Mouse (Mus musculus): Measurements from ENCODE around the gene Lrba.

Gene Lrba

DNA sequence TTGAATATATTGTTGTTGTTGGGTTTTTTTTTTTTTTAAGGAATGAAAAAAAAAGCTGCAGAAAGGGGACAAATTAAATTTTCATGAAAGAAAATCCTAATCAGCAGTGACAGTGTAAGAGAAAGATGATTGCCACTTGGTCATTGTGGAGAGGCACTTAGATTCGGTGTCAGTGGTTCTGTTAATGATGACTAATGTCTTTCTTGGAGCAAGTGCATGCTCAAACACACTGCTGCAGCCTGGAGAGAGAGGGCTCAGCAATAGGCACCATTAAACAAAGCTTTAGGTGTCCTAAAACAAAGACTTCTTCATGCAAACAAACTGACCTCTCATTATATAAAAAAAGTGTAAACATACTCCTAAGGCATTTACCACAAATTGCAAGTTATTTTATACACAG lies 334.5 kb downstream of the Lrba start:
- no peak for DNase-seq (ENCODE audit: extremely low read depth, low read depth, low spot score)

DNA sequence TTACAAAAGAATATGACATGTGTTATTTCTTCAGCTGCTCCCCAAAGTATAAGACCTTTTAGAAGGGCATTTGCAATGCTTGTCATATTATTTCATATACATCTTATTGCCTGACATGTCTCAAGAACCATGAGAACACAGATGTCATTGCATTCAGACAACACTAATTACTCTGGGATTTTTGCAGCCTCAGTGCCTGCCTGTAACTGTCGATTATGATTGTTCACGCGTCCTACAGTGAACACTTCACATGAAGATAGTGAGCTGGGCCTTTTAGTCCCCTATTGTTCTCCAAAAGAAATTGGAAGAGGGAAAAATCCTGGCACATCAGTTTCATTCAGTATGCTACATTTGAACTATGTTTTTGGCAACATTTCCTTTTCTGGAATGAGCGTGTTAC lies 335.2 kb downstream of the Lrba start:
- no peak for DNase-seq (ENCODE audit: extremely low read depth, low read depth, low spot score)

DNA sequence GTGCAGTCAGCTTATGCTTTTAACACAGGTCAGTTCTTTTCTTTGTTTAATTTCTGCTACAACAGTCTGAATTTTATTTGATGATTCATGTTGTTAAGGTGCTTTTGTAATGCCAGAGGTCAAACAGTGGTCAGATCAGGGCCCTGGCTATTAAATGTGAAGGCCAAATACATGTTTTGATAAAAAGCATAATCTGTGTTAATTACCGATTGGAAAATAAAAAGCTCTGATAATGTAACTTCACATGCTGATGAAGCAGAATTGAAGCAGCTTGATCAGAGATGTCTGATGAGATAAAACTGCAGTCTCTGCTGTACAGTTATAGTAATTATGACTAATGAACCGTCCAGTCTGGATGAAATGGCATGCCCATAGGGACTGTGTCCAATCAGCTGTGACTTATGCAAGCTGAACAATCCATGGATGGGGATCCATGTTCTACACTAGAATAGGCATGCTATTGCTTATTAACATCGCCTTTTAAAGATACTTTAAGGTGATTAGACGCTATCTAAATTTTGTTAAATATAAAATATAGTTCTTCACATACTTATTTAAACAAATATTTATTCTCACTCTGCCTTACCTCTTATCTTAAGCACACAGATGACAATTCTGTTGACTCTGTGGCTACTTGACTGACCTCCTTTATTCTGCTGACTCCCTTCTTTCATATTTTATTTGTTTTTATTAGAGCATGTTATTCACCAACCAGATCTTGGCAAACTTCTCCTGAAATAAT lies 336.0 kb downstream of the Lrba start:
- no peak for DNase-seq (ENCODE audit: extremely low read depth, low read depth, low spot score)

DNA sequence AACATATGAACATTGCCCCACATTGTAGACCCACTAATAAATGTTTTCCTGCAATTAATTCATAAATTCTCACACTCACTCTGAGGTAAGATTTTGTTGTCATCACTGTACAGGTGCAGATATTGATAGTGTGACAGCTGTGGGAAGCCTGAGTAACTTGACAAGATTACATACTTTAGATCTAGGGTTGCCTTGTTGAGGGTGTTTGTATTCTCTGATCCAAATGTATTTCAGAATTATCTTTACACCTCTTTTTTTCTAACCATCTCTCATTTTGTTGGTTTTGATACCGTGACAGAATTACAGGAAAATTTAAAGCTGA lies 336.5 kb downstream of the Lrba start:
- DNase-seq (ENCODE audit: extremely low read depth, low read depth, low spot score) = no peak

DNA sequence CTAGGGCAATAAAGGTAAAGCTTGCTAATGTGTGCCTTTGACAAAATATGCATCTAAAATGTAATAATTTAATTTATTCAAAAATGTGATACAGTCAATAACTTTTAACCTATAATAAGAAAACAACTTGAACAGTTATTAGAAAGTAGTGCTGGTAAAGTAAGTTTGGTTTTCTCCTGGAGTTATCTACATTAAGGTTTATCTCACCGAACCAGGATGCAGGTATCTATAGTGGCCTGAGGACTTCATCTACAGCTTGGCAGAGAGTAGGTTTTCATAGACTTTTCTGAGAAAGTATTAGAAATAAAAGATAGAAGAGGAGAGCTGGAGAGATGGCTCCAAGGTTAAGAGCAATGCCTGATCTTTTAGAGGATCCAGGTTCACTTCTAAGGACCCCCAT lies 336.9 kb downstream of the Lrba start:
- DNase-seq (ENCODE audit: extremely low read depth, low read depth, low spot score) = no peak

DNA sequence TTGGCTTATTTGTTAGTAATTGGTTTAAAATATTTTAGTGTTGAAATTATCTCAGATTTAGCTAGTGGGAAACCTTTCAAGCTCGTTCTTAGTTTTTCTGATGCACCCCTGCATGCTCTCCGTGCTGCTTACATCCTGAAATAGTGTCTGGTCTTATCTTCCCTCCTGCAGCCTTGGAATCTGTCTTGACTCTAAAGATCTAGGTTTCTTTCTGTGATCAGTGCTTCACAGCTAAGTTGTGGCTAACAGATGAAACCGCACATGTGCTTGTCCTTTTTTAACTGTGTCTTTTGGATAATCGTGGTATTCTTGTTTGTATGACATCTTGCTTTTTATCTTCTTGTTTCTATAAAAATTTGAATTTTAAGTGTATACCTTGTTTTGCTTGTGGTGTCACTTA lies 342.8 kb downstream of the Lrba start:
- no peak for DNase-seq (ENCODE audit: extremely low read depth, low read depth, low spot score)

DNA sequence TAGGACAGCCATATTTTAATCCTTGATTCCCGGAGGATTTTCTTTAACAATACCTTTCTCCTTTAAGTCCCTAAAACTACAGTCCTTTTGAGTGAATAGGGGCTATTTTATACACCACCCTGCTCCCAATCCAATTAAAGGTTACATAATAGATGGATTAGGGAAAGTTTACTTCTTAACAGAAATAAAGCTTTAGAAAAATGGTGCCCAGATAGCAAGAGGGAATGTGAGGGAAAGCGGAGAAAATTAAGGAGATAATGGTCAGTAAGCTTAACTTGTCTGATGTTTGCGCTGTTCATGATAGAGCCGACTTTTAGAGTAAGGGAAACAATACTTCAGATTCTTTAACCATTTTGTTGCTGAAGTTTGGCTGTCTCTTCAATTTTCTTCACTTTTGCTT lies 347.0 kb downstream of the Lrba start:
- DNase-seq (ENCODE audit: extremely low read depth, low read depth, low spot score) = no peak

DNA sequence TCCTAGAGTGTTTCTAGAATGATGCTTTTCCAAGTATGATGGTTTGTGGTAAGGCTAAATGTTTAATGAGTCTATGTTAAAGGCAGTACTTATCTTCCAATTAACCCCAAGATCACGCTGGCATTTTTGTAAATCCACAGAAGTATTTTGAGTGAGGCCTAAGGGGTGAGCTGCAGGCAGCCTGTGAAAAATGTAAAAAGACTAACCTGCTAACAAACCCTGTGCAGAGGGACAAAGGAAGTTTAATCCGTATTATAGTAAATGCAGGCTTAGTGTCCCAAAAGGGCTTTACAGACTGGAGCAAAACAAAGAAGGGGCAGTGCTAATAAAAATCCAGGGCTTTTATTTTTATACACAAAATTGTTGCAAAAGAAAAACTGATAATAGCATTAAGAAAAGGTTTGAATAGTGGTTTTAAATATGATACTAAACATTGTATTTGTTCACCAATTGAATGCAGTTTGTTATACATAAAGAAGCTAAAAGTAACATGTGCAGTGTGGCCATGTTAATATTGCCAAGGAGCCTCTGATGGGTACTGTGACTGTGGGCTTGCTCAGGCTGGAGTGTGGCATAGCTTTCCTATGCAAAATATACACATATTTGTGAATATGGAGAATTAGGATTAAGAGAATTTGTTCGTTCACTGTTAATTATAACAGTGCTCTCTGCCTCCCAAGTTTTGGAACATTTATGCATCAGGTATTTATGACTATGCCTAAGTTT lies 348.2 kb downstream of the Lrba start:
- DNase-seq (ENCODE audit: extremely low read depth, low read depth, low spot score) = no peak

DNA sequence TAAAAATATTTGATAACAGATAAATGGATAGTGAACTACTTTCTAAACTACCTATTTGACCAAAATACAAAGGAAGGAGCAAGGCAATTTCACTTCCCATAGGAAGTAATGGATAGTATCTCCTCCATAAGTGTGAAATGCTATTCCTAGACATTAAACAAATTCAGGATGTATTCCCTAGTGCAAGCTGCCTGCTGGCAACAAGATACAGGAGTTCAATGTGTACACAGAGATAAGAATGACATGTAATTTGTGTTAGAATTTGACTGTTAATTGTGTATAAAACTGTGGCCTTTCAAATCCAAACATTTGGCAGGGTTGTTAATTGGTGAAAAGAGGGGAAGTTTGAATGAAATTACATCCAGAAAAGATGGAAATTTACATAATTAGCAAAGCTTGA lies 350.8 kb downstream of the Lrba start:
- DNase-seq (ENCODE audit: extremely low read depth, low read depth, low spot score) = no peak

DNA sequence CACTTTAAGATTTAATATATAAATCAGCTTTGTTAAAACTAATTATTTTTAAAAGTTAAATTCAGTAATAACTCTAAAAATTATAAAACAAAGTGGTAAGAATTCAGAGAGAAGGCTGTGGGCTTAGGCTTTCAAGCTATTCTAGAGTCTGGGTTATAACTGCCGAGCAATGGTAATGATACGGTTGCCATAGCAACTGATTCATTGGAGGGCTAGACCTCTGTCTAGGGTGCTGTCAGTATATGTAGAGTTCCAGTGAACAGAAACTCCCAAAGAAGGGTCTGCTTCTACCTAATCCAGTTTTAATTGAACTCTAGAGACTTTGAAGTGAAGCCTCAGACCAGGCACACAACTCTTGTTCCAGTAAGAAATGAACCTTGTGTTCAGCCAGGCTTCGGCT lies 377.8 kb downstream of the Lrba start:
- DNase-seq (ENCODE audit: extremely low read depth, low read depth, low spot score) = no peak

DNA sequence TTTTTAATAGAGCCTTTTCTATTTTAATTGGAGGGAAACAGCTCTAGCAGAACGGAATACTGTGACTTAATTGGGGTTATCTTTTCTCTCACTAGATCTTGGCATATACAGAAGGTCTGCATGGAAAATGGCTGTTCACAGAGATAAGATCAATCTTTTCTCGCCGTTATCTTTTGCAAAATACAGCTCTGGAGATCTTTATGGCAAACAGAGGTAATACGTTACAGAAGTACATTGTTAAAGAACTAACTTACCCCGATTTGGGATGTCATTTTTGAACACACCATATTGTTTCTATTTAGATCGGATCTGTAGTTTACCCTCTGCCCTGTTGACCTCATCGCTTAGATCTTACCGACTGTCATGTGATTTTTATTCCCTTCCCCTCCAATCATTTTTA lies 381.3 kb downstream of the Lrba start:
- no peak for DNase-seq (ENCODE audit: extremely low read depth, low read depth, low spot score)

DNA sequence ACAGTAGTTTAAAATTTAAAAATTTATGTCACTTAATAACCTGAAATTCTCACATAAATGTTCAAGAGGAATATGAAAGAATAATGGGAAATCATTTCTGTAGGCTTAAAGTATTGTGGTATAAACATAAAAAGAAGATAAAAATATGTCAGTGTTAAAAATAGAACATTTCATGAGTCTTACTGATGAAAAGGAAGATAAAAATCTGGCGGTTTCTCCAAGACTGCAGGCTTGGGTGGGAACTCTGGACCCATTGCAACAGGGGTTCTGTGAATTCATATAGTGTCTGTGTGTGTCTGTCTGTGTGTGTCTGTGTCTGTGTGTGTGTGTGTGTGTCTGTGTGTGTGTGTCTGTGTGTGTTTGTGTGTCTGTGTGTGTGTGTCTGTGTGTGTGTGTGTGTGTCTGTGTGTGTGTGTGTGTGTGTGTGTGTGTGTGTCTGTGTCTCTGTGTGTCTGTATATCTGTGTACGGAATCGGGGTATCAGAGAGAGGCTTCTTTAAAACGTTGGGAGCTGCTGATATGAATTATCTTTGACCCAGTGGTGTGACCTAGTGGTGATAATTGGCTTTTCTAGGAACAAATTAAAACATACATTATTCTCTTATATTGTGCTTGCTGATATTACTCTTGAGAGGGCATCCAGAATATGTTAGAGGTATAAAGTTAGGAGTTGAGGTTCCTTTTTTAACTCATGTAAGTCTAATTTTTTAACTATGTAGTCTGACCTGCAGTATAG lies 402.7 kb downstream of the Lrba start:
- no peak for DNase-seq (ENCODE audit: extremely low read depth, low read depth, low spot score)

DNA sequence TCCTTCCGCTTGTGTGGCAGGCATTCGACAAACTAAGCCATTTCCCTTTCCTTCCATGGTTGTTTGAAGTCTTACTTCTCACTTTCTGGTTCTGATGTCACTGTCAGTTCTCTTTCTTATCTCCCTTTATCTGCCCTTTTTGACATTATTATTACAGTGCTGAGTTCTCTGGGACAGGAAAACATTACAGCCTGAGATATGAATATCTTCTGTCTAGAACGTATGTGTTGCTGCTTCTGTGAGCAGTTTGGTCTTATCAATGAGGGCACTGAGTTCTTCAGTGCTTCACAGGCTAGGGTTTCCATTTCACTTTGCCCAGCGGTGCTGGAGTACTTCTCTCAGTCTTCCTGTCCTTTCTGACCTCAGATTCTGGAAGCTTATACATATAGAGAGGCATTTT lies 404.9 kb downstream of the Lrba start:
- DNase-seq (ENCODE audit: extremely low read depth, low read depth, low spot score) = no peak

DNA sequence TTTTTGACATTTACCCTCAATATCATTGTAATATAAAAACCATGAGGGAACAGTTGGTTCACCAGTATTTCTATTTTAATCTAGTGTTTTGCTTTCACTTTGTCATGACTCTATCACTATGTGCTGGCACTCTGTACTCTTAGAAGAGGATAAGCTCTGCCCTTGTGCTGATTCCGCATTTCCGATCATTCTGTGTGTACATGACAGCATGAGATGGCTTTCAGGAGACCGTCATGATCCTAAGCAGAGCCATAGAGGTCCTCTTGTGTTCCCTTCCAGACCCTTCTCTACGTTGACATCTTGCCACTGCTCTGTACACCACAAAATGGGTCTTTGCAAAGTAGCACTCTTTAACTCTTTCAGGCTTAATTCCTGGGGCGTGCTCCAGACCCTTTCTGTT lies 411.0 kb downstream of the Lrba start:
- no peak for DNase-seq (ENCODE audit: extremely low read depth, low read depth, low spot score)

DNA sequence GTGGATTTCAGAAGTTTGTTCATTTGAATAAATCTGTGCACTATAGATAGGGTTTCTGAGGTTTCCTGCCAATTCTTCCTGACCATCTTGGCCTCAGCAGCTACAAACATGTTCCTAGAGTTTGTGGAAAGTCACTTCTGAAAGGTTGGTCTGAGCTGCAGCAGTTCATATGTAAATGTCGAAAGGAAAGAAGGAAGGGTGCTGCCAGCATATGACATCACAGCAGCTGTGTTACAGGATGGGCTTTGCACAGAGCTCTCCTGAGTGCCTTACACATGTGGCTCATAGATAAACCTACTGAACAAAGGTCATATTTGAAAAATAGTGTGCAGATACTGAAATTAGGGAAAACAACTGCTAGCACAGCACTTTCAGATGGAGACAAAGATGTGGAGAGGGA lies 411.5 kb downstream of the Lrba start:
- DNase-seq (ENCODE audit: extremely low read depth, low read depth, low spot score) = no peak

DNA sequence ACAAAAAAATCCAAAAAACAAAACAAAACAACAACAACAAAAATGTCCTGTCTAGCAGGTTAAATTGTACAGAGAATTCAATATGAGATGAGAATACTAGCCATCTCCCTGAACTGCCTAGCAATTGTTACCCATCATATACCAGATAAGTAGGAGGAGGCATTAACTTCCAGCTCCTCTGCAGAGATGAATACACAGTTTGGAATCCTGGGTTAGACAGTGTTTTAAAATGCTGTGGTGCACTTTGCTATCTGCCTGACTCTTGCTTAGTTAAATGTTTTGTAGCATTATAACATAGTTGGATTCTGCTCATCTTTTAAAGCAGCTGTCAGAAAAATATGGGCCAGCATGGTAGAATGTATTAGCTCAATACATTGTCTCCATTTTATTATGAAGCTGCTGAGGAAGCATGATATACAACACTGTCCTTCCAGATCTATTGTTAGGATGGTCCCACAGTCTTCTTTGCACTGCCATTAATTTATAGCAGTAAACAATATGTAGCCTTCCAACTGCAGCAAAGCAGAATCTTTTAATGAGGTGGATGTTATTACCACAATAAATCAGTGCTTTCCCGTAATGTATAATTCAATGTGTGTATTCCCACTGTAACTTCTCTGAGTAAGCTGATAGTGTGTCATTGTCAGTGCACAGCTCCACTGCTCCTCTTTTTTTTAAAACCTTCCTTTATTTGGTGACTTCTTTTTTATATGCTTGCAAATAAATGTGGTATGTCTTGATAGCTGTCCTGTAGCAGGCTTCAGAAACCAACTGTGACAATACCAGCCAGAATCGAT lies 414.3 kb downstream of the Lrba start:
- DNase-seq (ENCODE audit: extremely low read depth, low read depth, low spot score) = no peak

DNA sequence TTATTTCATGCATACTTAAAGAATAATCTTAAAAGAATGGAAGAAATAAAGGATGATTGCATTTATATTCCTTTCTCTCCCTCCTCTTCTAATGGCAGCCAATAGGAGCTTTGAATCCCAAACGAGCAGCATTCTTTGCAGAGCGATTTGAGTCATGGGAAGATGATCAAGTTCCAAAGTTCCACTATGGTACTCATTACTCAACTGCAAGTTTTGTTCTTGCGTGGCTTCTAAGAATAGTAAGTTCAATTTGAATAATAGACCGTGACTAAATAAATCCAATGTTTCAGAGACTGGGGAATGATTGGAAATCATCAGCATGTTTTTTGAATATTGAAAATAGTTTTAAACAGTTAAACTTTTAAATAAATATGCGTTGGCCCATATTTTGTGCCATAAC lies 416.9 kb downstream of the Lrba start:
- DNase-seq (ENCODE audit: extremely low read depth, low read depth, low spot score) = no peak

DNA sequence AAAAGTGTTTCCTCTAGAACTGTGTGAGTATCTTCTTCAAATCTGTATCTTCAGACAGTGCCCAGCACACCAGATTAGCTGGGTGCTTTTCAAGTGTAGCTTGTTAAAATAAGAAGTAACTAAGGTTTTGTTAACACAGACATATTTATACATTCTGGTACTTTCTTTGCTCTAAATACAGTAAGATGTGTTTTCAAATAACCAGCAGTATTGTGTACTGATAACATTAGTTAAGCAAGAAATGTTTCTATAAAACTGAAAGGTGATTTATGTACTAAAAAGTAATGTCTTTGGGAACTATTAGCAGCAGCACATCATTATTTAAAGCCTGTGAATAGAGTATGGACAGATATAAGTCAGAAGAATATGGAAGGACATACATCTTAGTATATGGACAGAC lies 417.3 kb downstream of the Lrba start:
- DNase-seq (ENCODE audit: extremely low read depth, low read depth, low spot score) = no peak

DNA sequence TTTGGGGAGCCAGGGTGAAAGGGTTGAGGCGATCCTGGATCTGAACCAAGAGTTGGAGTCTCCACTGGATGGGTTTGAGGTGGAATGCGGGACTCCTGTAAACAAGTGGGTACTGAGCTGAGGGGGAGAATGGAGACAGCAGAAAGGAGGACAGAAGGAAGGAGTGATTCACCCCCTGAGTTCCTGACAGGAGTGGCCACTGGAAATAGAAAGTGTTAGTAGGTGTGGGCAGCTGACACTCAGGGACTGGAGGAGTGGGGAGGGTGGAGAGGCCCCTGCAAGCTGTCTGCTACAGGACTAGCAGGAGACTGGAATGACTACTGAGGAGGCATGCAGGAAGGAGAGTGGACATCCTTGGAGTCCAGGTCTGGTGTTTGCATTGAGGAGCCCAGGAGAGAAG lies 422.3 kb downstream of the Lrba start:
- no peak for DNase-seq (ENCODE audit: extremely low read depth, low read depth, low spot score)

DNA sequence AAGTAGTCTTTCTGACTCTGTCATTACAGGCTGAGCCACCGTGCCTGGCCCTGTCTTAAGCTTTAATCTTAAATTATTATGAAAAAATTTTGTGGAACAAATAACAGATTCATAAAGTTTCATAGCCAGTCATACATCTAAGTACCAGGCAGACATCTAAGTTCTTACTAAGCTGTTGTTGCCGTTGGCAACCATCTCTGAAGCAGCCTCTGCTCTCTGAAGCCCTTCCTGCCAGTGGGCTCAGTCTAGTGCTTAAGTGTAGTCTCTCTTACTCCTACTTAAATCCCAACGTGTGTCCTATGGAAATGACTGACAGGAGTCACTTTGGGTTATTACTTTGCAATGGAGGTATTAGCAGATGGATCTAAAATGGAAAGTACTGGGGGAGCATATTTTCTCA lies 426.5 kb downstream of the Lrba start:
- DNase-seq (ENCODE audit: extremely low read depth, low read depth, low spot score) = no peak

DNA sequence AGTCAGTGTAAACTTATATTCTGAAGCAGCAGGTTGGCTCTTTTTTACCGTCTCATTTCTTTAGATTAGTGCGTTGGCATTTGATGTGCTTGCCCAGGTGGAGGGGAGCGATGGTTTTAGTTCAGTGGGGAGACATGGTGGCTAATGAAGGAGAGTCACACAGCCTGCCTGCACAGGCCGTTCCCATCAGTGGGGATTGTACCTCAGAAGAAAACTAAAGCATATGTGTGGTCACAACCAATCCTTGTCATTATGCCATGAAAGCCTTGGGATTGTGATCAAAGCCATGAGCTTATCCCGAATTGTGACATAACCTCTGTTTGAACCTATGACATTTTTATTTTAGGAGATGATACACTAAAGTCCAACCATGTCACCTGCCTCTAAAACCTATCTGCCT lies 434.8 kb downstream of the Lrba start:
- DNase-seq (ENCODE audit: extremely low read depth, low read depth, low spot score) = no peak

DNA sequence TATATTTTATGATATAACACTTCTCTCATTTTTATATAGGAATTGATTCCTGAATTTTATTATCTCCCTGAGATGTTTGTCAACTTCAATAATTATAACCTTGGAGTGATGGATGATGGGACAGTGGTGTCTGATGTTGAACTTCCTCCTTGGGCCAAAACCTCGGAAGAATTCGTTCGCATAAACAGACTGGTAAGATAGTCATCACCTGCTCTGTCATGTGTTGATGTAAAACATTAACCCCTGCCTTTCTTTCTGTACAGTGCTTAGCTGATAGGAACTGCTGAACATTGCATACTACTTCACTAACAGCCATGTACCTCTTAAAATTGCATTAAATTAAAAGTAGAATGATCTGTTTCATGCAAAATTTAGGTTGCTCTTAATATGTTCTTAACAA lies 439.9 kb downstream of the Lrba start:
- DNase-seq (ENCODE audit: extremely low read depth, low read depth, low spot score) = no peak

Data from fat pad, adult 2 months (tissue).